Mouse (Mus musculus): ENCODE measurements around the gene Fau. TPM values are rescaled to one million over a fixed set of nuclear protein-coding genes. Genes with fewer than 3 reads are reported as not detected.
A peak's percentile ranks its signal among the peaks of the same experiment; 100 is the strongest.

Fau gene
- polyA plus RNA-seq (2014; fragmentation: Nextera tagmentation; extraction: Ambion mirVana) = 717 and 781 TPM in 2 replicates

DNA sequence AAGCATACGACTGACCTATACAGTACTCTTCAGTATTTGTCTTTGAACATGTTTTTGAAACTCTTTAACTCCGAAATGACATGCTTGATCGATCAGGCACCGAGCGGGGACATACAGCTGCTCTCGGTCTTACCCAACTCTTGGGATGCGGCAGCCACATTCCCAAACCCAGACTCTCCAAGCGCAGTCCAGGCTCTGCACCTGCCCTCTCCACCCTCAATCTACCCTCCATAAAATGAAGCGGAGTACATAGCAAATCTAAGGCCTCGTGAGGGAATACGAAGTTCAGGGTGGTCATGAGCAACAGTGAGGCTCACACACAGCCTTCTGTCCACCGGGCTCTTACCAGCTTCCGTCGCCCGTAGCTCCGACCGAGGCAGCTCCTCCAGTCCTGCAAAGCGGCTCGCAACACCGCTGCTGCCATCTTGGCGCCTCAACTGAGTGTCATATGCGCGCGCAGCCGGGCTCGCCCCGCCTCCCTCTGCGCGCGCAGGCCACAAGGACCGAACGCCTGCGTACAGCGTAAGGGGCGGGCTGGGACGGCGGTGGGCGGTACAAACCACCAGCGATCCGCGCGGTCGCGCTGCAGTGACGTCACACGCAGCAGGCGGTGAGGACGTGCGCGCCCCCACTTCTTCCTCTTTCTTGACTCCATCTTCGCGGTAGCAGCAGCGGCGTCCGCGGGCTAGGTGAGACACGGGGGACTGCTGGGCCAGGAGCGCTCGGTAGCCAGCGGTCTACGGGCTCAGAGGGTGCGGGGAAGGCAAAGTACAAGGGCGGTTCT lies at the start of gene Fau, which contains the start of gene Mrpl49:
Gene Fau (plus strand): TSS at position 532 of the 784 bp plus-strand sequence.
Gene Mrpl49 (minus strand): TSS at position 473 of the 784 bp plus-strand sequence.
- H3K4me2 ChIP-seq = peak within 1 kb of the TSS; percentile 69
- peak within 1 kb of the TSS; percentile 84 for H3K4me3 ChIP-seq (ENCODE audit: low read depth, low read length)
- peak within 1 kb of the TSS; percentile 54; the same call in 1 of the 2 replicates for H3K27ac ChIP-seq (ENCODE audit: low read depth, low read length)
- peaks cover 16% of the 10 kb centered on the region for H3K36me3 ChIP-seq (ENCODE audit: control insufficient read depth, insufficient read depth, low read length)
- ATAC-seq (ENCODE audit: low FRiP score) = peak; percentile 86
- under 1% methylated on average over 63 of the region's 63 CpGs for WGBS
- peak; percentile 100 for DNase-seq (ENCODE audit: low spot score, missing footprints)
- H3K4me1 ChIP-seq (ENCODE audit: control insufficient read depth, insufficient read depth, low read length) = peaks cover 26% of the 10 kb centered on the region
- no peaks in the 10 kb centered on the region for H3K27me3 ChIP-seq (ENCODE audit: control insufficient read depth, insufficient read depth, low read length)
- no peaks in the 10 kb centered on the region for H3K9me3 ChIP-seq (ENCODE audit: control insufficient read depth, low read length)
- H3K9ac ChIP-seq (ENCODE audit: low read length) = peak within 1 kb of the TSS; percentile 94

DNA sequence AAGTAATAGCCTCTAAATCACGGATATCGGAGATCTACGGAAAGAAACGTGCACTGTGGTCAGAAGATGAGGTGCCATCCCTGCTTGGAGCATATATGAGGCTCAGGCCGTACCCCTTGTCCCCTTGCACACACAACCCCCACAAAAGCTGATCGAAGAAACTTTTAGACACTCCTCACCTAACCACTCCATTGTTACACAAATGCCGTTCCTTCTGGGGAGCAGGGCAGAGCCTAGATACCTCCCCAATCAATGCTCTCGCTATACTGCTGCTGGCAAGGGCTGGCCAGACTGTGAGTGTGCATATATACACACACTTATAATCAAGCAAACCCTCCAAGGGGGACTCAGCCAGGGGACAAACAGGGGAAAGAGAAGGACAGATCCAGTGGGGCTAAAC lies 48.5 kb upstream of the Fau start:
- WGBS = 67% methylated on average over 8 of the region's 8 CpGs
- H3K36me3 ChIP-seq (ENCODE audit: control insufficient read depth, insufficient read depth, low read length) = no peaks in the 10 kb centered on the region
- H3K4me2 ChIP-seq = no peak overlapping the region

GRCm38 (mm10) chr19:6013691-6014090 lies 44.0 kb upstream of the Fau start:
- peaks cover 20% of the 10 kb centered on the region for H3K27me3 ChIP-seq (ENCODE audit: control insufficient read depth, insufficient read depth, low read length)
- no peak for ATAC-seq (ENCODE audit: low FRiP score)
- no peaks in the 10 kb centered on the region for H3K9me3 ChIP-seq (ENCODE audit: control insufficient read depth, low read length)
- H3K36me3 ChIP-seq (ENCODE audit: control insufficient read depth, insufficient read depth, low read length) = no peaks in the 10 kb centered on the region
- no peak overlapping the region for H3K9ac ChIP-seq (ENCODE audit: low read length)
- peaks cover 3% of the 10 kb centered on the region for H3K4me1 ChIP-seq (ENCODE audit: control insufficient read depth, insufficient read depth, low read length)
- H3K4me3 ChIP-seq (ENCODE audit: low read depth, low read length) = no peak overlapping the region
- no peak overlapping the region for H3K4me2 ChIP-seq
- H3K27ac ChIP-seq (ENCODE audit: low read depth, low read length) = no peak overlapping the region
- 90% methylated on average over 10 of the region's 10 CpGs for WGBS
- no peak for DNase-seq (ENCODE audit: low spot score, missing footprints)

More for the DNA sequence above, 48.5 kb upstream of the Fau start:
- no peak overlapping the region for H3K4me3 ChIP-seq (ENCODE audit: low read depth, low read length)
- no peak overlapping the region for H3K9ac ChIP-seq (ENCODE audit: low read length)
- H3K9me3 ChIP-seq (ENCODE audit: control insufficient read depth, low read length) = no peaks in the 10 kb centered on the region
- H3K27ac ChIP-seq (ENCODE audit: low read depth, low read length) = no peak overlapping the region
- ATAC-seq (ENCODE audit: low FRiP score) (no peak), DNase-seq (ENCODE audit: low spot score, missing footprints) (no peak)
- H3K27me3 ChIP-seq (ENCODE audit: control insufficient read depth, insufficient read depth, low read length) = no peaks in the 10 kb centered on the region
- H3K4me1 ChIP-seq (ENCODE audit: control insufficient read depth, insufficient read depth, low read length) = no peaks in the 10 kb centered on the region

GRCm38 (mm10) chr19:6014991-6015510 lies 42.6 kb upstream of the Fau start:
- ATAC-seq (ENCODE audit: low FRiP score) (peak; percentile 56), DNase-seq (ENCODE audit: low spot score, missing footprints) (peak; percentile 95)
- H3K9ac ChIP-seq (ENCODE audit: low read length) = peak overlapping the region; percentile 60
- H3K27me3 ChIP-seq (ENCODE audit: control insufficient read depth, insufficient read depth, low read length) = peaks cover 20% of the 10 kb centered on the region
- H3K4me2 ChIP-seq = peak overlapping the region; percentile 85
- no peak overlapping the region for H3K27ac ChIP-seq (ENCODE audit: low read depth, low read length)
- H3K4me3 ChIP-seq (ENCODE audit: low read depth, low read length) = peak overlapping the region; percentile 46
- peaks cover 3% of the 10 kb centered on the region for H3K4me1 ChIP-seq (ENCODE audit: control insufficient read depth, insufficient read depth, low read length)
- no peaks in the 10 kb centered on the region for H3K36me3 ChIP-seq (ENCODE audit: control insufficient read depth, insufficient read depth, low read length)
- WGBS = under 1% methylated on average over 17 of the region's 18 CpGs
- no peaks in the 10 kb centered on the region for H3K9me3 ChIP-seq (ENCODE audit: control insufficient read depth, low read length)

GRCm38 (mm10) chr19:6015511-6016315 lies 41.9 kb upstream of the Fau start, which contains the start of gene Capn1:
TSS of gene Capn1 (minus strand) at chr19:6015897.
- Histone ChIP-seq H3K9ac (ENCODE audit: low read length) (peak within 1 kb of the TSS; percentile 60), H3K4me1 (ENCODE audit: control insufficient read depth, insufficient read depth, low read length) (peaks cover 3% of the 10 kb centered on the region), H3K4me3 (ENCODE audit: low read depth, low read length) (peak within 1 kb of the TSS; percentile 46), H3K27me3 (ENCODE audit: control insufficient read depth, insufficient read depth, low read length) (peaks cover 20% of the 10 kb centered on the region), H3K9me3 (ENCODE audit: control insufficient read depth, low read length) (no peaks in the 10 kb centered on the region), H3K27ac (ENCODE audit: low read depth, low read length) (0 out of 2 replicates have a peak within 1 kb of the TSS, but pooled peaks have one; percentile 10), H3K36me3 (ENCODE audit: control insufficient read depth, insufficient read depth, low read length) (no peaks in the 10 kb centered on the region), H3K4me2 (peak within 1 kb of the TSS; percentile 85)
- DNase-seq (ENCODE audit: low spot score, missing footprints) (peak; percentile 96), ATAC-seq (ENCODE audit: low FRiP score) (peak; percentile 82)
- 2% methylated on average over 40 of the region's 40 CpGs for WGBS

- peaks cover 20% of the 10 kb centered on the region for H3K27me3 ChIP-seq (ENCODE audit: control insufficient read depth, insufficient read depth, low read length)
- DNase-seq (ENCODE audit: low spot score, missing footprints) = no peak
- H3K27ac ChIP-seq (ENCODE audit: low read depth, low read length) = no peak overlapping the region
- 42% methylated on average over 7 of the region's 7 CpGs for WGBS
- H3K4me1 ChIP-seq (ENCODE audit: control insufficient read depth, insufficient read depth, low read length) = peaks cover 3% of the 10 kb centered on the region
- no peak overlapping the region for H3K4me2 ChIP-seq
- H3K9ac ChIP-seq (ENCODE audit: low read length) = no peak overlapping the region
- no peaks in the 10 kb centered on the region for H3K9me3 ChIP-seq (ENCODE audit: control insufficient read depth, low read length)
- no peak for ATAC-seq (ENCODE audit: low FRiP score)
- H3K36me3 ChIP-seq (ENCODE audit: control insufficient read depth, insufficient read depth, low read length) = no peaks in the 10 kb centered on the region
- no peak overlapping the region for H3K4me3 ChIP-seq (ENCODE audit: low read depth, low read length)
Measured at GRCm38 (mm10) chr19:6016532-6016931, 41.1 kb upstream of the Fau start.

DNA sequence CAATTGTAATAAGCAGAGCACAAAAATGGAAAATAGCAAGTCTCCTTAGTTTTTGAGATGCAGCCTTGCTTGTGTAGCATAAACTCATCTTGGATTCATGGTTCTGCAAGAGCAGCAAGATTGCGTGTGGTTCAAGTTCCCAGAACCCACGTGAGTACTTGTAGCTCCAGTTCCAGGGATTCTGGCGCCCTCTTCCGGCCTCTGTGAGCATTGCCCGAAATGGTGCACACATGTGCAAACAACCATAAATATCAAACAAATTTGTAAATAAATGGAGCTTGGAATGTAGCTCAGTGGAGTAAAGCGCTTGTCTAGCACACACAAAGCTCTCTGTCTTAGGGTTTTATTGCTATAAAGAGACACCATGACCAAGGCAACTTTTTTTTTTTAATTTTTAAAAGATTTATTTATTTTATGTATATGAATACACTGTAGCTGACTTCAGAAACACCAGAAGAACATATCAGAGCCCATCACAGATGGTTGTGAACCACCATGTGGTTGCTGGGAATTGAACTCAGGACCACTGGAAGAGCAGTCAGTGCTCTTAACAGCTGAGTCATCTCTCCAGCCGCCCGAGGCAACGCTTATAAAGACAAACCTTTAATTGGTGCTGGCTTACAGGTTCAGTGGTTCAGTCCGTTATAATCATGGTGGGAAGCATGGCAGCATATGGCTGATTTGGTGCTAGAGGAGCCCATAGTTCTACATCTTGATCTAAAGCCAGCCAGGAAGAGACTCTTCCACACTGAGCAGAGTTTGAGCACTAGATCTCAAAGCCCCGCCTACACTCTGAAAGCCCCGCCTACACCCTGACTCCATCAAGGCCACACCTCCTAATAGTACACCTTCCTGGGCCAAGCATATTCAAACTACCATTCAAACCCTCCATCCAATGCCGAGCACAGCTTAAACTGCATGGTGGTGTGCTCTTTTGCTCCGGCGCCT lies 39.2 kb upstream of the Fau start:
- peaks cover 20% of the 10 kb centered on the region for H3K27me3 ChIP-seq (ENCODE audit: control insufficient read depth, insufficient read depth, low read length)
- 28% methylated on average over 15 of the region's 15 CpGs for WGBS
- H3K4me1 ChIP-seq (ENCODE audit: control insufficient read depth, insufficient read depth, low read length) = peaks cover 3% of the 10 kb centered on the region
- H3K27ac ChIP-seq (ENCODE audit: low read depth, low read length) = no peak overlapping the region
- H3K9me3 ChIP-seq (ENCODE audit: control insufficient read depth, low read length) = no peaks in the 10 kb centered on the region
- H3K9ac ChIP-seq (ENCODE audit: low read length) = no peak overlapping the region
- no peaks in the 10 kb centered on the region for H3K36me3 ChIP-seq (ENCODE audit: control insufficient read depth, insufficient read depth, low read length)
- no peak overlapping the region for H3K4me3 ChIP-seq (ENCODE audit: low read depth, low read length)
- H3K4me2 ChIP-seq = no peak overlapping the region
- ATAC-seq (ENCODE audit: low FRiP score) (no peak), DNase-seq (ENCODE audit: low spot score, missing footprints) (peak; percentile 98)

DNA sequence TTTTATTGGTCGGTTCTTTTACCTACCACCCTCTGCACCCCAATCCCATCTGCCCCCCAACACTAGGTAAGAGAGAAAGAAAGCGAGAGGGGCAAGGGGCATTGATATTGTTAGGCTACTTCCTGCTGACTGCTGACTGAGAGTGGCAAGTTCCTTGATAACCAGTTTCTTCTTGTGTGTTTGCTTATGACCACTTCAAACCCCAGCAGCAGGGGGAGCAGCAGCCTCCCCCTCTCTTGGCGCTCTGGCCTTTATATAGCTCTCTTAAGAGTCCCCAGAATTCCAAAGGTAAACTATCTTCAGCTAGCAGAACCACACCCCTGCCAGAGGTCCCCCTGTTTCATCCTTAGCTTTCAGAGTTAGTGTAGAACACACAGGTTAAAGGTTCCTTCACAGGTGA lies 37.4 kb upstream of the Fau start:
- no peak for ATAC-seq (ENCODE audit: low FRiP score)
- Histone ChIP-seq H3K9me3 (ENCODE audit: control insufficient read depth, low read length) (no peaks in the 10 kb centered on the region), H3K4me3 (ENCODE audit: low read depth, low read length) (no peak overlapping the region), H3K9ac (ENCODE audit: low read length) (no peak overlapping the region), H3K4me2 (no peak overlapping the region), H3K27ac (ENCODE audit: low read depth, low read length) (no peak overlapping the region), H3K36me3 (ENCODE audit: control insufficient read depth, insufficient read depth, low read length) (no peaks in the 10 kb centered on the region), H3K27me3 (ENCODE audit: control insufficient read depth, insufficient read depth, low read length) (peaks cover 12% of the 10 kb centered on the region), H3K4me1 (ENCODE audit: control insufficient read depth, insufficient read depth, low read length) (peaks cover 3% of the 10 kb centered on the region)
- 60% methylated on average over 3 of the region's 3 CpGs for WGBS
- DNase-seq (ENCODE audit: low spot score, missing footprints) = no peak
